Mouse (Mus musculus) right cerebral cortex, postnatal 4 days (tissue): ENCODE data around the gene Cars.
"Not testable (repeated sequence)": the region's sequence is repeated elsewhere in the genome, so short reads cannot be mapped to it uniquely, and the experiment has no call there.

ENCODE experiments used
- DNase-seq: peaks from one replicate; pipeline ENCODE4 v3.0.0-alpha.2; 2022

Cars gene

DNA sequence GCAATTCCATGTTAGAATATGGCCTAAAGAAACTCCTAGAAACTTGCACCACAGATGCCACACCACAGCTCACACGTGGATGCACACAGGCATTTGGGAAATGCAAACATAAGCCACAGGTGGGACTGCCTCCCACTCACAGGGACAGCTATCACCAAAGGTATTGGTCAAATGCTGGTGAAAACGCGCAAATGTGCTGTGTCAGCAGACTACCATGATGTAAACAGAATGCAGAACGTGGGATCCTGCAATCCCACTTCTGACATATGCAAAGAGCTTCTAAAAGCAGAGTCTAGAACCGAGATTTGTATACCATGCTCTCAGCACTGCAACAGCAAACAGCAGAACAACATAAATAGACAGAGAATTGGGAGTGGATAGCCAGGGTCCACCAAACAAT is 16.9 kb downstream of the Cars start:
- DNase-seq = no peak

- DNase-seq = no peak
These were observed 24.1 kb downstream of the Cars start for GRCm38 (mm10) chr7:143575751-143576150.

DNA sequence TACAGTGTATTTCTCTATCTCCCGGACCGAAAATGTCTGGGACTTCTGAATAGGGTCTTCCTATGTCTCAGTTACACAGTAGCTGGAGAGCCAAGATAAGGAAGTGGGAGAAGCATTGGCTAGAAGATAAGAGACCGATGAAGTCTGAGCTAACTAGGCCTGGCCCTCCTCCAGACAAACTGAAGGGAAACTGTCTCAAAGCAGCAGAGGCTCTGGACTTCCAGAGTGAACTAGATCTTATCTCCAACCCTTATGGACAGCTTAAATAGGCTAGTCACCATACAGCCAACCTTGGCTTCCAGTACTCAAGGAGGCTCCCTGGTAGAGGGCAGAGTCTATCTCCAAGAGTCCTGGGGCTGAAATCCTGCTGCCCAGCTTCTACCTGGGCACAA is 34.2 kb downstream of the Cars start:
- no peak for DNase-seq

DNA sequence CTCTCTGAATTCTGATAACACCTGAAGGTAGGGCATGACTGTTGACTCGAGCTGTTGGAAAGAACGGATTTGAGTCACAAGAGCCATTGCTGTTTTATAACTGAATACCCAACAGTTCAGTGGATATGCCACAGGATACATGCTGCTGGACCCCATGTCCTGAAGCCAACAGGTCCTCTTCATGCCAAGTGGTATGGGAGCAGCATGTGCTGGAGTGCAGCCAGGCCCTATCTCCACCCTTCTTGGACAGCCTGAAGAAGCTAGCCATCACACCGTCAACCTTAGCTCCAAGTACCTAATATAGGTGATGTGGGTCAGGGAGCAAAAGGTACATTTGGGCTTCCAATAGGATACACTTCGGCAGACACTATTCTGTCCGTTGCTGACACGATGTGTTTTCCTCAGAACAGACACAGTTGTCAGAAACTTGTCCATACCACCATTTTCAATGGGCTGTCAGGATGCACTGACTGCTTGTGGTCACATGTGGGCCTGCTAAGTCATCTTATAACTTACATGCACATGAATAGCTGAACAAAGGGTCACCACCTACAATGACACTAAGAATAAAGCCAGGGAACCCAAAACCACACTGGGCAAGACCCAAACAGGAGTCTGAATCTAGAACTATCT is 34.8 kb downstream of the Cars start:
- no peak for DNase-seq

DNA sequence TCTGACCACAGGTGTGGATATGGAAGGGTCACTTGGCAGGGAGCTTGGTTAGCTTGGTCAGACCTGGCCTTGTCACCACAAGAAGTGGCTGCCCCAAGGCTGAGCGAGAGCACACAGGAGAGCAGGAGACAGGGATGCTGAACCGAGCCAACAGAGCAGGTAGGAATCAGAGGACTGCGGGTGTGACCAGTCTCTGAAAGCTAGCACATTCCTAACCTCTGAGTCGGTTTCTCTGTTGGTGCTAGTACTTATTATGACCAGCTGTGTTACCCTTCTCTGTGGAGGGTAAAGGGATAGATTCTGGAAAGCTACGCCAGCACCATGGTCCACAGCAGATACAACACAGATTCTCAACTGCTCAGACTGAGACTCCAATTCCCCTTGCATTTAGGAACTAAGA is 36.1 kb downstream of the Cars start:
- no peak for DNase-seq

DNA sequence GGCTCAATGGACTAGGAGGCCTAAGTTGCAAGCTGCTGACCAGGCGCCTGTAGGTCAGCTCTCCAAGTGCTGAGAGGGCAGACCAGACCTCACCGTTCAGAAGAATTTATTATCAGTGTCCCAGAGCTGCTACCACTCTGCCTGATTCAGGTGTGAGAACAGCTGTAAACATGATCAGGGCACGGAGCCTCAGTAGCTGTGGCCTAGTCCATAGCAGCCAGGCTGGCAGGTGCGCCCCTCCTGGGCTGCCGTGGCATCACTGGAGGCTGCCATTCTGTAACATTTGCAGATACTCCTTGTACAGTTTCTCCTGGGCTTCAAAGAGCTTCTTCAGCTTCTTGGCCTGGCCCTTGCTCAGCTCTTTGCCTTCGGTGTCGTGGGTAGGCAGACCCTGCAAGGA is 42.3 kb downstream of the Cars start:
- no peak for DNase-seq

- DNase-seq = peak; percentile 45
These were observed 42.8 kb downstream of the Cars start for GRCm38 (mm10) chr7:143556964-143557610.

DNA sequence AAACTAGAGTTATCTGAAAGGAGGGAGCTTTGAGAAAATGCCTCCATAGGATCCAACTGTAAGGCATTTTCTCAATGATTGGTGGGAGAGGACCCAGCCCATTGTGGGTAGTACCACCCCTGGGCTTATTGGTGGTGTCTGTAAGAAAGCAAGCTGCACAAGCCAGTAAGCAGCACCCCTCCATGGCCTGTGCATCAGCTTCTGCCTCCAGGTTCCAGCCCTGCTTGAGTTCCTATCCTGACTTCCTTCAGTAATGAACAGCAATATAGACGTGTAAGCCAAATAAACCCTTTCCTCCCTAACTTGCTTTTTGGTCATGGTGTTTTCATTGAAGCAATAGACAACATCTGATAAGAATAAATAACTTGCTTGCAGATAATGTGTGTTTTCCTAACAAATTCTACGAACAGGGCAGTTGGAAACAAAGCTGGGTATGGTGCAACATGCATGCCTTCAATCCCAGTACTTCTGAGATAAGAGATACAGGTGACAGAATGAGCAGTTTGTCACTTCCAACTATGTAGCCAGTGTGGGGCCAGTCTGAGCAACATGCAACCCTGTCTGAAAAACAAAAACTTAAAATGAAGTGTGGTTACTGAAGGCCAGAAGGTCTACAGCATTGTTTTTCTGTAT is 50.2 kb downstream of the Cars start:
- no peak for DNase-seq

- DNase-seq = peak; percentile 94
These were observed 50.9 kb downstream of the Cars start, which contains the start of gene Nap1l4 for GRCm38 (mm10) chr7:143548976-143549457. Gene Nap1l4 (minus strand): TSS chr7:143549106.

DNA sequence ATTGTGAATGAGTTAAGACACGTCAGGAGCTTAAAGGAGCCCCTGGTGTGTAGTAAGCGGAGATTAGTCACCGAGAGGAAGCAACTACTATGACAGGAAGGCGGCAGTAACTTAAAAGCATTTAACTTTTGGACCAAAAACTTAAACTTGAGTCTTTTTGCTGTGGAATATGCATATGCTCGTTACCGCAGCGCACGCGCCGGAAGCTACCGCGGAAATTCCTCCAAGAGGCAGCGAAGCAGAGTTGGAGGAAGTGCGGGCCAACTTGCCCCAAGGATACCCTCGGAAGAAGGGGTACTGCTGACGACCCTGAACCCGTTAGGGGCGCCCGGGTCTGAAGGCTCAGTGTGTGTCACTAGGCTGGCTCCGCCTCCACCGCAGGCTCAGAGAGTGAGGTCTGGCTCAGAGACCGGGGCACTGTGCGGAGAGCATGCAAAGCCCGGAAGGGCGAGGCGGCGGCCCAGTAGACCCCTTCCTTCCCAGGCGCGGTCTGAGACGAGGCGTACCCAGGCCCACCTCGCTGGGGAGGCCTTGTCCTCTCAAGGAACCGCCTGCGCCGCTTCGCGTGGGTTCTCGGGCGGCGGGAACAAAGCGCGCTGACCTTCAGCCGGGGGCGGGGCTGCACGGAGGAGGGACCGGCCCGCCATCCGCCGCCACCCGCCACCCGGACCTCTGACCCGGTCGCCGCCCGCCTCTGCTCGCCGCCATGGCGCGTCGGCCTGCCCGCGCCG is 51.5 kb downstream of the Cars start:
- no peak for DNase-seq

DNA sequence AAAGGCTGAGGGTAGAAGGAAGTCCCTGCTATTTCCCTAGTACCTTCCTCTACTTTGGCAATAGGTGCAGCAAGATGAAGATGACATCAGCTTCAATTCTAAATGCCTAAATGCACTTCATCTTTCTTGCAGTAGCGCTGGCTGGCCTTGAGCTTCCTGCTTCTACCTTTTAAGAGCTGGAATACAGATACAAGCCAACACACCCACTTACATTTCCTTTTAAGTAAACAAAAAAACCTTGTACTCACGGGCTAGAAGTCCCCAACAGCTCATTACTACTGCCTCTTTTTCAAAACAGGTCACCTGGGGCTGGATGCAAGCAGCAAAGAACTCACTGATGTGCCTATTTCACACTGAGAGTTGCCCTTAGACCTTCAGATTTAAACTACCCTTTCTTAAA is 53.3 kb downstream of the Cars start:
- DNase-seq = no peak

DNA sequence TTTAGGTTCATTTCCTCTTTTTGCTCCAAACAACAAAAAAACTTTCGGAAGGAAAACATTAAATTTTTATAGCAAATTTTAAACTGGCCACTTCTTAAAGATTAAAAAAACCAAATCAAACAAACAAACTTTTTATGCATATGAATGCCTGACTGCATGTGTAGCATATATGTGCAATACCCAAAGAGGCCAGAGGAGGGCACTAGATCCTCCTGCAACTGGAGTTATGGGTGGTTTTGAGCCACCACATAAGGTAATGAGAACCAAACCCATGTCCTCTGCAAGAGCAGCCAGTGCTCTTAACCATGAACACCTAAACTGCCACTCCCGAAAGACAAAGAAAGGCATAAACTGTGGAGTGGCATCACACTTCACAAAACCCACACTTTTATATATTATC is 55.5 kb downstream of the Cars start:
- peak; percentile 53 for DNase-seq

DNA sequence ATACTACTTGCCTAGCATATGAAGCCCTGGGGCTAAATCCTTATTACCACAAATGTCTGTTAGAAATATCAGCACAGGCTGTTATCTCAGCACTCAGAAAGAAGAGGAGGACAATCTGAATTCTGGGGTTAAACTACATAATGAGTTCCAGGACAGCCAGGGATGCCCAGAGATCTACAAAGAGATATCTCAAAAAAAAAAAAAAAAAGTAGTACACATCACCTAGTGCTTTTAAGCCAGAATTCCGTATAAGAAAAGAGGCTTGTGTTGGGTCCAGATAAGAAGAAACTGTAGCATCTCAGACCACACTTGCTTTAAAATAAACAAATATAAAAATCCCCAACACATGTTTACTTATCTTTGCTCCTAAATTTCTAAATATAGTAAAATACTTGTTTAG is 61.2 kb downstream of the Cars start:
- DNase-seq = no peak

DNA sequence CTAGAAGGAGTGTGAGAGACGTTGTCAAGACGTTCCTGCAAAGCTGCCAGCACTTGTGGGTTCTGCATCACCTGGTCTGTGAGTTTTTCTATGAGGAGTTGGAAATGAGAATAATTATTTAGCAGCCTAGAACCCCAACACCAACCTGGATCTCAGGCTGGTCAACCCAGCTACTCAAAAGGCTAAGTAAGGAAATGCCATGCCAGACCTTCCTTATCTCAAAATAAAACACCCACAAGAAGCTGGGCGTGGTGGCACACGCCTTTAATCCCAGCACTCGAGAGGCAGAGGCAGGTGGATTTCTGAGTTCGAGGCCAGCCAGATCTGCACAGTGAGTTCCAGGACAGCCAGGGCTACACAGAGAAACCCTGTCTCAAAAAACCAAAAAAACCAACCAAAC is 61.7 kb downstream of the Cars start:
- DNase-seq = not testable (repeated sequence)

DNA sequence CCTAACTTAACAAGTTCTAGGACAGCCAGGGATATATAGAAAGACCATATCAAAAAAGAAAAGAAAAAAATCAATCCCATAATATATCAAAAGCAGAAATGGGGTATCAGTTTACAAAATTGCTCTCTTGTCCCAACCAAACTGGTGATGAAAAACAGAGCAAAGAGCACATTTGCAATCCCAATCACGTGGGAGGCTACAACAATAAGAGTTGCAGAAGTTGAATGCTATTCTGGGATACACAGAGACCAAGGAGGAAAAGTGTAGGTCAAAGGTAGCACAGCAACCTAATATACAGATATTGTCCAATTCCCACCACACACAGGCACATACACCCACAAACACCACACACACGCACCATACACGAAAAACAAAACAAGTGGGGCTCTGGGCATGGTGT is 63.6 kb downstream of the Cars start:
- no peak for DNase-seq

GRCm38 (mm10) chr7:143533284-143533683 is 66.6 kb downstream of the Cars start:
- no peak for DNase-seq

GRCm38 (mm10) chr7:143532410-143532809 is 67.5 kb downstream of the Cars start:
- DNase-seq = no peak

DNA sequence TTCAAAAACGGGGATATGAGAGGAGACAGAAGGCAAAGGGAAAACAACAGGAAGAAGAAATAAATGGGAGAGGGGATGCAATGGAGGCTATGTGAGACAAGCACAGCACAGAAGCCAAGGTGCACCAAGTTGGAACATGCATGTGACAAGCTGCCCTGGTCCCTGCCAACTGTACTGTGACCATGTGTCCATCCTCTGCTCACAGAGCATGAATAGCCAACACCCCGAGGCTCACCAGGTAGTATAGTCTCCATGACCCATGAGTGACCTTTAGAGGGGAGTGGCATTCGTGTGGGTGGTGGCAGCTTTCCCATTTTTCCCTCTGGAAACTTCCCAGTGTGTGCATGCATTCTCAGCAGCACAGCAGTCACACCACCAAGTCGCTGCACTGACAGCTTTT is 80.6 kb downstream of the Cars start:
- no peak for DNase-seq

- DNase-seq = no peak
These were observed 85.5 kb downstream of the Cars start for GRCm38 (mm10) chr7:143514416-143514768.

DNA sequence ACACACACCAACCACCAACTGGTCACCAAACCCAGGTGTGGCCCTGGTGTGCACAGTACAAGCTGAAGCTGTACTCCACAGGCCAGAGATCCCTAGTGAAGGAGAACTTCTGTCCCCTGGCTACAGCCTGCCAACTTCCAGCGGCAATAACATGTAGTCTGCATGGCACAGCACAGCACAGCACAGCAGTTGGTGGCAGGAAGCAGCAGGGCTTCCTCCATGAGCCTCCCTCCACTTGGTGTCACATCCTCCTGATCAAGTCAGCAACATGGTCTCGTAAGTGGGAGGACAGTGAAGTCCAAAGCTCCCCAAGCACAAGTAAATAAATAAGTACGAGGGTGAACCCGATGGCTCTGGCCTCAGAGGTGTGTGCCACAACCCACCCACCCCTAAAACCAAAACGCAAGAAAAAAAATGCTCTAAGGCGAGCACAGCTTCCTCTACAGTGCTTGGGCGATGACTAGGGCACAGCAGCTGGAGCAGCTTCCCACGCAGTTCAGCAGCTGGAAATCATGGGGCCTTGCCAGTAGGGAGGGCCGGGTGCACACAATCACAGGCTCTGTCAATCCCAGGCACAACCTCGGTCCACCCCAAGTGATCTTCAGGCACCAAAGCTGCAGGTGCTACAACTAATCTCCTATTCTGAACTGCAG is 86.0 kb downstream of the Cars start:
- DNase-seq = no peak

- DNase-seq = no peak
These were observed 88.6 kb downstream of the Cars start for GRCm38 (mm10) chr7:143511335-143511712.

DNA sequence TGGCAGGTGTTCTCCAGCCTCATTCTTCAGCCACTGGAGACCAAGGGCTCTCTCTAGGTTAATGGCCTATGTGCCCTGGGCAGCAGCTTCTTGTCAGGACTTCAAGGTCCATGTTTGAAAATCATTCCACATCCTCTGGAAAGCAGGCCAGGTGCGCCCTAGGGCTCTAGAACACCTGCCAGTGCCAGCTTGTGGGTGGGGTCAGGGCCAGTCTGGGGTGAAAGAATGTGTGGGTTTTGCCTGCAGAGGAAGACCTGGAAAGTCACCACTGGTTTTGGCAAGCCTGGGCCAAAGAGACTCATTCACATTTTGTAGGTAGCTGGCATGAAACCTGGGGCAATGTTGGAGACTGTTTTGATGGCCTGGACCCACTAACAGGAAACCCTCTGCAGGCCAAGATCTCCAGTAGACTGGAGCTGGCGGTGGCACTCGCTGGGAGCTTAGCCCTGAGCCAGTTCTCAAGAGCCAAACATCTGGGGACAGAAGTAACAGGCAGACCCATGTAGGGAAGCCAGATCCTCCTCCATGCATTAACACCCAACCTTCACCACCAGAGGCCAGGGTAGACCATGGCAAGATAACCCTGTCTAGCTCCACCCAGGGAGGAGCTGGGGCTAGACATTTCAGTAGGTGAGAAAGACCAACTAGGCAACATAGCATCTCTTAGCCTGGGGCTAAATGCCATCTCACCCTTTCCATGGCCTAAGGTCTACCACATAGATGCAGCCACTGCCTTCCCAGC is 89.1 kb downstream of the Cars start:
- DNase-seq = no peak

DNA sequence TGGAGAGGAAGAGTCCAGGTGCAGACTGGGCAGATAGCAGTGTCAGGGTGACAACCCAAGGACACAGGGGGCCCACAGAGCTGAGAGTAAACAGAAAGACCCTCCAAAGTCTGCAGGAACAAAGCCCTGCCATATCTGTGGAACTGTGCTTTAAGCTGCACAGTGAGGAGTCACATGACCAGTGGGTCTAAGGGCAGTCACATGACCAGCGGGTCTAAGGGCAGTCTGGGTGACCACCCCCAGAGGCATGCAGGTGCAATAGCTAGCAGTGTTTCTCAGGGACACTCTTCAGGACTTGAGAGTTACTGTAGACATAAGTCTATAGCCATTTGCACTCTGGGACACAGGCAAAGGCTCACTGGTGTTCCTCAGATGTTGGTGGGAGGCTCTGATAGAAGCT is 90.3 kb downstream of the Cars start:
- no peak for DNase-seq
